Mouse (Mus musculus) C2C12 (cell line): ENCODE results near the gene Acox3.

Experiments
- CTCF ChIP-seq: IDR thresholded peaks from one replicate; pipeline ENCODE4 v1.5.1; 2011; ENCODE audit not compliant: control insufficient read depth, insufficient read depth, insufficient read length
- FOSL1 ChIP-seq: IDR thresholded peaks from one replicate; pipeline ENCODE4 v1.8.0; 2011; ENCODE audit warnings: mild to moderate bottlenecking, low read length; ENCODE audit not compliant: poor library complexity, insufficient read depth, severe bottlenecking
- MAX ChIP-seq: IDR thresholded peaks from one replicate; pipeline ENCODE4 v1.6.1; 2011; ENCODE audit warnings: mild to moderate bottlenecking, control low read depth

DNA sequence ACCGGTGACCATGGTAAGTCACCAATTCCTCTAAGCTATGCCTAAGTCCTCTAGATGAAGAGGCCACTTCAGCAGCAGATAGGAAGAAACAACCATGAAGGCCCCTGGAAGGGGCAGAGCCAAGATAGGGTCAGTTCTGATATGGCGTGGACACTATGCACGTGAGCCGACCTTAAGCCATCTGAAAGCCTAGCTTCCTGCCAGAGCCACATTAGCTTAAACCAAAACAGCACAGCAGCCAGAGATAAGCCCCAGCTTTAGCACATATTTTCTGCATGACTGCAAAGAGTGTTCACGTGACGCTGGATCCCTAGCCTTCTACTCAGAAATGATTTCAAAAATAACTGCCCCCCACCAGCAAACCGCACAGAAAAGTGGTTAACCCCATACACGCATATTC lies 23.4 kb upstream of the Acox3 start:
- TF ChIP-seq CTCF = no peak
- no peak for TF ChIP-seq MAX
- no peak for TF ChIP-seq FOSL1
